Mouse (Mus musculus): ENCODE data around the gene Wbp1. TPM values are rescaled to one million over a fixed set of nuclear protein-coding genes. Genes with fewer than 3 reads are reported as not detected.

The Wbp1 gene
- total and polyA plus RNA-seq, 3 experiments = 19.3 to 27.5 (median 24.1) TPM

- peaks cover 3 to 19% of the 10 kb centered on the region in 2 experiments; a peak in 3 of 4 replicates for H3K4me1 ChIP-seq (ENCODE audit: control insufficient read depth in 1 of 2, insufficient read depth in 2 of 2)
- dilution Hi-C loops (cut with MboI; ENCODE audit: extremely low pct_ligation_motif_present, extremely low pct_unique_long_range_greater_than_20kb, low sequenced_read_pairs) = no loop called here
- DNase-seq (ENCODE audit: extremely low read depth) = peak; percentile 41
- peak within 1 kb of the TSS; percentile 81 for H3K9ac ChIP-seq (ENCODE audit: insufficient read depth, low read depth)
- H3K4me2 ChIP-seq (ENCODE audit: insufficient read depth, low read depth, poor library complexity, severe bottlenecking) = peak within 1 kb of the TSS; percentile 68
- no peaks in the 10 kb centered on the region for H3K9me3 ChIP-seq (replicated peaks; ENCODE audit: low read length)
- H3K4me3 ChIP-seq (replicated peaks in 1 of 3; ENCODE audit: low read depth in 2 of 3, low read length in 2 of 3, poor library complexity in 1 of 3) = peak within 1 kb of the TSS; percentile 84 to 89 (median 84)
- TF ChIP-seq BHLHE40 (IDR thresholded peaks at IDR 0.05; ENCODE audit: low read depth, low read length) = peak; percentile 43
- no peak for TF ChIP-seq CTCF (conservative IDR thresholded peaks at IDR 0.05 in 1 of 2, IDR thresholded peaks at IDR 0.05 in 1 of 2; ENCODE audit: low read depth in 2 of 2, low read length in 2 of 2)
- peak; percentile 12; the same call in 1 of the 2 replicates for TF ChIP-seq TCF12 (IDR thresholded peaks at IDR 0.05; ENCODE audit: low read depth, low read length)
- no peak for TF ChIP-seq POLR2A (IDR thresholded peaks at IDR 0.05; ENCODE audit: low read depth, low read length)
- peak; percentile 62; the same call in 1 of the 2 replicates for TF ChIP-seq MAZ (IDR thresholded peaks at IDR 0.05; ENCODE audit: low read depth, low read length)
- TF ChIP-seq MXI1 (IDR thresholded peaks at IDR 0.05; ENCODE audit: low read depth, low read length) = peak; percentile 95; the same call in 1 of the 2 replicates
- no peak for TF ChIP-seq HCFC1 (IDR thresholded peaks at IDR 0.05; ENCODE audit: low read depth, low read length)
- peaks cover 11 to 29% of the 10 kb centered on the region in 2 experiments for H3K36me3 ChIP-seq (replicated peaks in 1 of 2; ENCODE audit: control insufficient read depth in 1 of 2, insufficient read depth in 1 of 2, low read length in 1 of 2)
- no peaks in the 10 kb centered on the region for H3K79me2 ChIP-seq (replicated peaks; ENCODE audit: control insufficient read depth, extremely low read depth, insufficient read depth, poor library complexity, severe bottlenecking)
- H3K27me3 ChIP-seq (replicated peaks) = peaks cover 3% of the 10 kb centered on the region
- peak within 1 kb of the TSS; percentile 87 for H3K27ac ChIP-seq (ENCODE audit: insufficient read depth, low read depth)
- in situ Hi-C loops (cut with MboI; ENCODE audit: low pct_ligation_motif_present, low pct_unique_long_range_greater_than_20kb, low sequenced_read_pairs) = no loop called here
These were observed 43.6 kb downstream of the Wbp1 start, which contains the start of gene Pcgf1 for GRCm38 (mm10) chr6:83077630-83078323. TSS of gene Pcgf1 (plus strand) at chr6:83077869.

GRCm38 (mm10) chr6:83074979-83075378, 46.4 kb downstream of the Wbp1 start:
- in situ Hi-C loops (cut with MboI; ENCODE audit: low pct_ligation_motif_present, low pct_unique_long_range_greater_than_20kb, low sequenced_read_pairs) = no loop called here
- no peak overlapping the region for H3K27ac ChIP-seq (ENCODE audit: insufficient read depth, low read depth)
- dilution Hi-C loops (cut with MboI; ENCODE audit: extremely low pct_ligation_motif_present, extremely low pct_unique_long_range_greater_than_20kb, low sequenced_read_pairs) = no loop called here
- H3K9me3 ChIP-seq (replicated peaks; ENCODE audit: low read length) = peaks cover 16% of the 10 kb centered on the region
- peaks cover 3% of the 10 kb centered on the region for H3K27me3 ChIP-seq (replicated peaks)
- peaks cover 3 to 19% of the 10 kb centered on the region in 2 experiments; a peak in 3 of 4 replicates for H3K4me1 ChIP-seq (ENCODE audit: control insufficient read depth in 1 of 2, insufficient read depth in 2 of 2)
- H3K79me2 ChIP-seq (replicated peaks; ENCODE audit: control insufficient read depth, extremely low read depth, insufficient read depth, poor library complexity, severe bottlenecking) = no peaks in the 10 kb centered on the region
- H3K4me3 ChIP-seq (replicated peaks in 1 of 3; ENCODE audit: low read depth in 2 of 3, low read length in 2 of 3, poor library complexity in 1 of 3) = no peak overlapping the region
- no peak overlapping the region for H3K4me2 ChIP-seq (ENCODE audit: insufficient read depth, low read depth, poor library complexity, severe bottlenecking)
- peaks cover 2 to 6% of the 10 kb centered on the region in 2 experiments for H3K36me3 ChIP-seq (replicated peaks in 1 of 2; ENCODE audit: control insufficient read depth in 1 of 2, insufficient read depth in 1 of 2, low read length in 1 of 2)
- DNase-seq (ENCODE audit: extremely low read depth) = no peak
- no peak overlapping the region for H3K9ac ChIP-seq (ENCODE audit: insufficient read depth, low read depth)
- TF ChIP-seq E2F4 (IDR thresholded peaks at IDR 0.05; ENCODE audit: insufficient replicate concordance, low read depth, low read length) (no peak), CTCF (conservative IDR thresholded peaks at IDR 0.05 in 1 of 2, IDR thresholded peaks at IDR 0.05 in 1 of 2; ENCODE audit: low read depth in 2 of 2, low read length in 2 of 2) (peak in 1 of 2 experiments; percentile 55; a peak in 2 of 4 replicates), RAD21 (IDR thresholded peaks at IDR 0.05; ENCODE audit: low read depth, low read length) (peak; percentile 39), ETS1 (conservative IDR thresholded peaks at IDR 0.05; ENCODE audit: low read depth, low read length) (no peak)

- Histone ChIP-seq H3K79me2 (replicated peaks; ENCODE audit: control insufficient read depth, extremely low read depth, insufficient read depth, poor library complexity, severe bottlenecking) (no peaks in the 10 kb centered on the region), H3K4me1 (ENCODE audit: control insufficient read depth in 1 of 2, insufficient read depth in 2 of 2) (no peaks in the 10 kb centered on the region), H3K36me3 (replicated peaks in 1 of 2; ENCODE audit: control insufficient read depth in 1 of 2, insufficient read depth in 1 of 2, low read length in 1 of 2) (peaks cover 0 to 15% of the 10 kb centered on the region in 2 experiments), H3K4me2 (ENCODE audit: insufficient read depth, low read depth, poor library complexity, severe bottlenecking) (no peak overlapping the region), H3K9ac (ENCODE audit: insufficient read depth, low read depth) (no peak overlapping the region), H3K9me3 (replicated peaks; ENCODE audit: low read length) (peaks cover 33% of the 10 kb centered on the region), H3K27ac (ENCODE audit: insufficient read depth, low read depth) (no peak overlapping the region), H3K27me3 (replicated peaks) (no peaks in the 10 kb centered on the region), H3K4me3 (replicated peaks in 1 of 3; ENCODE audit: low read depth in 2 of 3, low read length in 2 of 3, poor library complexity in 1 of 3) (no peak overlapping the region)
- DNase-seq (ENCODE audit: extremely low read depth) = no peak
- in situ Hi-C loops (cut with MboI; ENCODE audit: low pct_ligation_motif_present, low pct_unique_long_range_greater_than_20kb, low sequenced_read_pairs) = no loop called here
- dilution Hi-C loops (cut with MboI; ENCODE audit: extremely low pct_ligation_motif_present, extremely low pct_unique_long_range_greater_than_20kb, low sequenced_read_pairs) = no loop called here
- TF ChIP-seq SIN3A (IDR thresholded peaks at IDR 0.05; ENCODE audit: low read length) (no peak), IRF4 (IDR thresholded peaks at IDR 0.05; ENCODE audit: low read depth, low read length) (no peak), GABPA (IDR thresholded peaks at IDR 0.05; ENCODE audit: insufficient replicate concordance, low read depth, low read length) (no peak), UBTF (IDR thresholded peaks at IDR 0.05; ENCODE audit: low read depth, low read length) (no peak), E2F4 (IDR thresholded peaks at IDR 0.05; ENCODE audit: insufficient replicate concordance, low read depth, low read length) (no peak), ZC3H11A (IDR thresholded peaks at IDR 0.05; ENCODE audit: low read depth, low read length) (no peak), JUN (IDR thresholded peaks at IDR 0.05; ENCODE audit: insufficient read depth, low read depth, low read length) (no peak), ZNF384 (IDR thresholded peaks at IDR 0.05; ENCODE audit: low read depth, low read length) (no peak), ZMIZ1 (IDR thresholded peaks at IDR 0.05; ENCODE audit: low read depth, low read length) (no peak), MYC (IDR thresholded peaks at IDR 0.05; ENCODE audit: low read depth, low read length) (no peak), JUND (conservative IDR thresholded peaks at IDR 0.05; ENCODE audit: low read depth, low read length) (no peak), ELF1 (IDR thresholded peaks at IDR 0.05; ENCODE audit: low read depth, low read length) (no peak), USF2 (conservative IDR thresholded peaks at IDR 0.05; ENCODE audit: low read depth, low read length) (no peak), TCF12 (IDR thresholded peaks at IDR 0.05; ENCODE audit: low read depth, low read length) (no peak), NRF1 (IDR thresholded peaks at IDR 0.05; ENCODE audit: low read depth, low read length) (no peak), SMC3 (IDR thresholded peaks at IDR 0.05; ENCODE audit: low read depth, low read length) (no peak)
These were observed 50.1 kb downstream of the Wbp1 start for GRCm38 (mm10) chr6:83071220-83071619.
